ENCODE assay signal across 8 mouse cellular contexts in the genomic region with DNA sequence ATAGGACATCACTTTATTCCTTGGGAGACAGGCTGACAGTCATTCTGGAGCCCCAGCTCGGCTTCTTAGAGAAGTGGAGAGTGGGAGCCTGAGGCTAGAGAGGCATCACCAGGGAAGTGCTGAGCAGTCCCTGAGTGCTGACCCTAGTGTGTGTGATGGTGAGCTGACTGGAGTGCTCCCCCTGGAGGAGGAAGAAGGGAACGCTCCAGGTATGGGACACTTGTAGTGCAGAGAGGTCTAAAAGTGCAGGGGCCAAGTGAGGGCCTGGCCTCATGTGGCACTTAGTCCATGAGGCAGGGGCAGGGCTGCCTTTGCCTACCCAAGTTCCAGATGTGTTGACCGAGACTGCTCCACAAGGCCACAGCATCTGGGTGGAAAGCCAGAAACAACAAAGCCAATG. TPM values are rescaled to one million over a fixed set of nuclear protein-coding genes. Genes with fewer than 3 reads are reported as not detected.
A peak's percentile ranks its signal among the peaks of the same experiment; 100 is the strongest.
DNase-seq lines count a peak whose midpoint lies in the region; ATAC-seq and TF ChIP-seq lines count a peak whose summit lies in the region.

No protein-coding gene starts in this region.

- H3K4me3 ChIP-seq in hindbrain, postnatal 0 days (ENCODE audit: low read length) = no peak overlapping the region
- H3K4me3 ChIP-seq in hindbrain, embryonic 14.5 days (replicated peaks; ENCODE audit: low read length) = no peak overlapping the region
- H3K4me3 ChIP-seq in CH12.LX (replicated peaks in 1 of 3; ENCODE audit: low read depth in 2 of 3, low read length in 2 of 3, poor library complexity in 1 of 3) = no peak overlapping the region
- no peak overlapping the region for H3K4me3 ChIP-seq in midbrain, postnatal 0 days (ENCODE audit: low read depth, low read length)

- peak; percentile 47 for TF ChIP-seq RAD21 in CH12.LX (IDR thresholded peaks at IDR 0.05; ENCODE audit: low read depth, low read length)

- TF ChIP-seq EP300 in CH12.LX (IDR thresholded peaks at IDR 0.05; ENCODE audit: low read length) = no peak

- no peak overlapping the region for H3K27ac ChIP-seq in hindbrain, postnatal 0 days
- no peak overlapping the region for H3K27ac ChIP-seq in hindbrain, embryonic 14.5 days
- H3K27ac ChIP-seq in CH12.LX (ENCODE audit: insufficient read depth, low read depth) = no peak overlapping the region
- H3K27ac ChIP-seq in midbrain, postnatal 0 days (ENCODE audit: low read depth, low read length) = no peak overlapping the region

- dilution Hi-C loops in CH12.LX (cut with MboI; ENCODE audit: extremely low pct_ligation_motif_present, extremely low pct_unique_long_range_greater_than_20kb, low sequenced_read_pairs) = no loop called here

- ATAC-seq in hindbrain, postnatal 0 days = no peak
- no peak for ATAC-seq in hindbrain, embryonic 14.5 days (ENCODE audit: low FRiP score)
- no peak for ATAC-seq in midbrain, postnatal 0 days (ENCODE audit: low FRiP score)

- DNase-seq in hindbrain, postnatal 0 days (ENCODE audit: low spot score) = no peak
- no peak for DNase-seq in hindbrain, embryonic 14.5 days (ENCODE audit: low spot score)
- DNase-seq in CH12.LX (ENCODE audit: extremely low read depth) = peak; percentile 64
- DNase-seq in brain, adult 2 months (ENCODE audit: low read depth, low spot score) = peak; percentile 59
- peak; percentile 74 for DNase-seq in forelimb bud, embryonic 11.5 days (ENCODE audit: low read depth, low spot score)
- DNase-seq in large intestine, adult 2 months (ENCODE audit: low read depth, low spot score) = peak; percentile 18
- DNase-seq in midbrain, postnatal 0 days (ENCODE audit: low spot score) = peak; percentile 25
- peak; percentile 68 for DNase-seq in thymus, postnatal 14 days

- no peak for TF ChIP-seq POLR2A in CH12.LX (IDR thresholded peaks at IDR 0.05; ENCODE audit: low read depth, low read length)

- no peaks in the 10 kb centered on the region for H3K27me3 ChIP-seq in hindbrain, postnatal 0 days (ENCODE audit: insufficient read depth, low read length)
- no peaks in the 10 kb centered on the region for H3K27me3 ChIP-seq in hindbrain, embryonic 14.5 days (ENCODE audit: control insufficient read depth, insufficient read depth, low read length)
- H3K27me3 ChIP-seq in CH12.LX (replicated peaks) = no peaks in the 10 kb centered on the region
- H3K27me3 ChIP-seq in midbrain, postnatal 0 days (ENCODE audit: insufficient read depth, low read length) = no peaks in the 10 kb centered on the region

- H3K79me2 ChIP-seq in CH12.LX (replicated peaks; ENCODE audit: control insufficient read depth, extremely low read depth, insufficient read depth, poor library complexity, severe bottlenecking) = no peaks in the 10 kb centered on the region

- peak; percentile 75 for TF ChIP-seq CTCF in hindbrain, postnatal 0 days (IDR thresholded peaks at IDR 0.05; ENCODE audit: low read depth)
- peak; percentile 74 to 76 for TF ChIP-seq CTCF in CH12.LX (conservative IDR thresholded peaks at IDR 0.05 in 1 of 2, IDR thresholded peaks at IDR 0.05 in 1 of 2; ENCODE audit: low read depth in 2 of 2, low read length in 2 of 2)
- peak; percentile 66 for TF ChIP-seq CTCF in midbrain, postnatal 0 days (IDR thresholded peaks at IDR 0.05)

- 39% methylated on average over 3 of the region's 3 CpGs for WGBS in hindbrain, postnatal 0 days
- 43% methylated on average over 3 of the region's 3 CpGs for WGBS in hindbrain, embryonic 14.5 days
- 59% methylated on average over 3 of the region's 3 CpGs for WGBS in large intestine, adult 2 months
- 41% methylated on average over 3 of the region's 3 CpGs for WGBS in midbrain, postnatal 0 days

- in situ Hi-C loops in CH12.LX (cut with MboI; ENCODE audit: low pct_ligation_motif_present, low pct_unique_long_range_greater_than_20kb, low sequenced_read_pairs) = loop anchor here (5.0 to 10.0 kb wide), 4 partner anchors 47 to 302 kb away; no protein-coding TSS in a partner anchor

- no peak overlapping the region for H3K9ac ChIP-seq in hindbrain, postnatal 0 days (replicated peaks; ENCODE audit: low read length)
- H3K9ac ChIP-seq in hindbrain, embryonic 14.5 days = no peak overlapping the region
- no peak overlapping the region for H3K9ac ChIP-seq in CH12.LX (ENCODE audit: insufficient read depth, low read depth)
- H3K9ac ChIP-seq in midbrain, postnatal 0 days (replicated peaks; ENCODE audit: low read length, poor library complexity, severe bottlenecking) = no peak overlapping the region

- no peaks in the 10 kb centered on the region for H3K36me3 ChIP-seq in hindbrain, postnatal 0 days (ENCODE audit: insufficient read depth, low read length)
- no peaks in the 10 kb centered on the region for H3K36me3 ChIP-seq in hindbrain, embryonic 14.5 days (replicated peaks; ENCODE audit: control insufficient read depth, insufficient read depth)
- H3K36me3 ChIP-seq in CH12.LX (replicated peaks in 1 of 2; ENCODE audit: control insufficient read depth in 1 of 2, insufficient read depth in 1 of 2, low read length in 1 of 2) = peaks cover 14 to 27% of the 10 kb centered on the region in 2 experiments
- H3K36me3 ChIP-seq in midbrain, postnatal 0 days (ENCODE audit: insufficient read depth, low read length) = no peaks in the 10 kb centered on the region

- no peak overlapping the region for H3K4me2 ChIP-seq in hindbrain, postnatal 0 days (ENCODE audit: low read depth, low read length)
- no peak overlapping the region for H3K4me2 ChIP-seq in hindbrain, embryonic 14.5 days (replicated peaks)
- no peak overlapping the region for H3K4me2 ChIP-seq in CH12.LX (ENCODE audit: insufficient read depth, low read depth, poor library complexity, severe bottlenecking)
- H3K4me2 ChIP-seq in midbrain, postnatal 0 days (ENCODE audit: low read depth, low read length, poor library complexity, severe bottlenecking) = no peak overlapping the region

- no peaks in the 10 kb centered on the region for H3K9me3 ChIP-seq in hindbrain, postnatal 0 days (ENCODE audit: low read length)
- H3K9me3 ChIP-seq in hindbrain, embryonic 14.5 days (ENCODE audit: control insufficient read depth, low read length) = no peaks in the 10 kb centered on the region
- no peaks in the 10 kb centered on the region for H3K9me3 ChIP-seq in CH12.LX (replicated peaks; ENCODE audit: low read length)
- H3K9me3 ChIP-seq in midbrain, postnatal 0 days (ENCODE audit: low read length) = no peaks in the 10 kb centered on the region

- H3K4me1 ChIP-seq in hindbrain, postnatal 0 days (ENCODE audit: insufficient read depth, low read length) = no peaks in the 10 kb centered on the region
- H3K4me1 ChIP-seq in hindbrain, embryonic 14.5 days (replicated peaks; ENCODE audit: control insufficient read depth, insufficient read depth, low read length) = peaks cover 7% of the 10 kb centered on the region
- peaks cover 2 to 34% of the 10 kb centered on the region in 2 experiments; a peak in 3 of 4 replicates for H3K4me1 ChIP-seq in CH12.LX (ENCODE audit: control insufficient read depth in 1 of 2, insufficient read depth in 2 of 2)
- no peaks in the 10 kb centered on the region for H3K4me1 ChIP-seq in midbrain, postnatal 0 days (ENCODE audit: insufficient read depth, low read length)

TF ChIP-seq in CH12.LX, 34 proteins besides CTCF, POLR2A, EP300 and RAD21:
- TF ChIP-seq TCF12 (IDR thresholded peaks at IDR 0.05; ENCODE audit: low read depth, low read length) (no peak), UBTF (IDR thresholded peaks at IDR 0.05; ENCODE audit: low read depth, low read length) (no peak), BHLHE40 (IDR thresholded peaks at IDR 0.05; ENCODE audit: low read depth, low read length) (no peak), PAX5 (IDR thresholded peaks at IDR 0.05; ENCODE audit: low read length) (no peak), ZKSCAN1 (IDR thresholded peaks at IDR 0.05; ENCODE audit: borderline replicate concordance, low read depth, low read length) (no peak), CHD2 (IDR thresholded peaks at IDR 0.05; ENCODE audit: low read length) (no peak), SMC3 (IDR thresholded peaks at IDR 0.05; ENCODE audit: low read depth, low read length) (peak; percentile 72), RCOR1 (conservative IDR thresholded peaks at IDR 0.05; ENCODE audit: low read depth, low read length) (no peak)
TF ChIP-seq in CH12.LX: peak in this region for 1.

RNA-seq across cellular contexts. Expression of gene Mdfi, which starts 39.0 kb away (rescaled TPM):
- 14.7 and 38.7 TPM in 2 replicates for total RNA-seq in hindbrain, postnatal 0 days (2014; rRNA removed)
- 2.6 TPM in 2 replicates for polyA plus RNA-seq in hindbrain, postnatal 0 days (2015; fragmentation: Nextera tagmentation; extraction: Ambion mirVana)
- 7.5 and 7.7 TPM in 2 replicates for polyA plus RNA-seq in hindbrain, embryonic 14.5 days (2014; fragmentation: Nextera tagmentation; extraction: Ambion mirVana)
- total RNA-seq in CH12.LX (2012; rRNA removed) (0.08 and 0.30 TPM in 2 replicates), CH12.LX (2014; rRNA removed) (0.35 TPM in 1 of 2 replicates, not detected in the other)
- 0.19 TPM in 1 of 2 replicates, not detected in the other for polyA plus RNA-seq in CH12.LX (2012; ENCODE audit: insufficient read length, low read depth)
- polyA plus RNA-seq in large intestine, adult 2 months (2012; rRNA removed) = 4.3 and 4.6 TPM in 2 replicates
- 19.2 and 21.4 TPM in 2 replicates for total RNA-seq in midbrain, postnatal 0 days (2014; rRNA removed)
- polyA plus RNA-seq in midbrain, postnatal 0 days (2015; fragmentation: Nextera tagmentation; extraction: Ambion mirVana) = 1.3 and 1.6 TPM in 2 replicates

RNA-seq across cellular contexts. Expression of gene Tfeb, which starts 58.6 kb away (rescaled TPM):
- 10.0 and 13.2 TPM in 2 replicates for total RNA-seq in hindbrain, postnatal 0 days (2014; rRNA removed)
- 6.6 TPM in 2 replicates for polyA plus RNA-seq in hindbrain, postnatal 0 days (2015; fragmentation: Nextera tagmentation; extraction: Ambion mirVana)
- polyA plus RNA-seq in hindbrain, embryonic 14.5 days (2014; fragmentation: Nextera tagmentation; extraction: Ambion mirVana) = 2.8 and 4.2 TPM in 2 replicates
- total RNA-seq in CH12.LX (2012; rRNA removed) (49.3 and 57.3 TPM in 2 replicates), CH12.LX (2014; rRNA removed) (26.9 and 29.1 TPM in 2 replicates)
- 39.9 and 41.3 TPM in 2 replicates for polyA plus RNA-seq in CH12.LX (2012; ENCODE audit: insufficient read length, low read depth)
- 18.0 and 20.3 TPM in 2 replicates for polyA plus RNA-seq in large intestine, adult 2 months (2012; rRNA removed)
- 5.2 and 9.6 TPM in 2 replicates for total RNA-seq in midbrain, postnatal 0 days (2014; rRNA removed)
- polyA plus RNA-seq in midbrain, postnatal 0 days (2015; fragmentation: Nextera tagmentation; extraction: Ambion mirVana) = 4.0 and 5.4 TPM in 2 replicates

Comparison
In these comparisons a context has a peak if more than half of its experiments do, and no peak if none do; other contexts are left out.
1. DNase-seq: peak in CH12.LX (single experiment), brain, adult 2 months (single experiment), forelimb bud, embryonic 11.5 days (single experiment), large intestine, adult 2 months (single experiment), midbrain, postnatal 0 days (single experiment) and thymus, postnatal 14 days (single experiment); none in hindbrain, postnatal 0 days (single experiment) and hindbrain, embryonic 14.5 days (single experiment).
2. Peak in every context shown above with its lines, with median percentiles within 50 percentile points of each other: CTCF ChIP-seq.